Mouse (Mus musculus) CH12.LX (cell line): Measurements from ENCODE around the gene Slco4c1. TPM values are rescaled to one million over a fixed set of nuclear protein-coding genes. Genes with fewer than 3 reads are reported as not detected.

Experiments used
- DNase-seq: peaks from one replicate; pipeline ENCODE4 v3.0.0-alpha.2; 2013; ENCODE audit errors: extremely low read depth
- H3K27ac ChIP-seq: 2 replicates; pipeline ENCODE4 v1.5.1; 2012; ENCODE audit warnings: low read depth, mild to moderate bottlenecking, control low read depth, moderate library complexity; ENCODE audit not compliant: insufficient read depth
- H3K27me3 ChIP-seq: replicated peaks from 2 replicates; pipeline ENCODE3; 2012; ENCODE audit warnings: inconsistent platforms
- H3K36me3 ChIP-seq, 2 experiments: replicated peaks in 1 of 2; 2 replicates each; pipeline versions ENCODE3 to v1.6.1; 2012; ENCODE audit warnings: inconsistent platforms in 1 of 2, low read length in 1 of 2, mild to moderate bottlenecking in 1 of 2, mixed read lengths in 1 of 2, moderate library complexity in 1 of 2; ENCODE audit not compliant: control insufficient read depth in 1 of 2, insufficient read depth in 1 of 2
- H3K4me1 ChIP-seq, 2 experiments: 2 replicates each; pipeline ENCODE4 v1.6.1; 2012; ENCODE audit warnings: inconsistent platforms in 1 of 2, moderate library complexity in 1 of 2; ENCODE audit not compliant: insufficient read depth in 2 of 2, control insufficient read depth in 1 of 2
- H3K4me2 ChIP-seq: 2 replicates; pipeline ENCODE4 v1.6.1; 2012; ENCODE audit warnings: low read depth, mild to moderate bottlenecking, control low read depth; ENCODE audit not compliant: poor library complexity, insufficient read depth, severe bottlenecking
- H3K4me3 ChIP-seq, 3 experiments: fragments of 150-350 bp in 1 of 3; sonication (generic) in 1 of 3; replicated peaks in 1 of 3; 2 replicates each; pipeline versions ENCODE3 to v1.5.1; 2011 to 2012; ENCODE audit warnings: low read depth in 2 of 3, low read length in 2 of 3, mild to moderate bottlenecking in 2 of 3, moderate library complexity in 2 of 3, control low read depth in 1 of 3, improper control_type of control experiment in 1 of 3, inconsistent platforms in 1 of 3, mixed read lengths in 1 of 3; ENCODE audit not compliant: poor library complexity in 1 of 3
- H3K79me2 ChIP-seq: replicated peaks from 2 replicates; pipeline ENCODE4 v1.6.1; 2012; ENCODE audit warnings: mild to moderate bottlenecking, moderate library complexity; ENCODE audit not compliant: control insufficient read depth, poor library complexity, insufficient read depth, severe bottlenecking; ENCODE audit errors: extremely low read depth
- H3K9ac ChIP-seq: 2 replicates; pipeline ENCODE4 v1.6.1; 2012; ENCODE audit warnings: low read depth, mild to moderate bottlenecking, control low read depth, moderate library complexity; ENCODE audit not compliant: insufficient read depth
- H3K9me3 ChIP-seq: replicated peaks from 2 replicates; pipeline ENCODE3; 2012; ENCODE audit warnings: low read length, inconsistent platforms, mixed read lengths
- CHD1 ChIP-seq: IDR thresholded peaks from 2 replicates; pipeline ENCODE4 v1.6.1; 2012; ENCODE audit warnings: low read depth, low read length, improper control_type of control experiment, inconsistent platforms
- CHD2 ChIP-seq: IDR thresholded peaks from 2 replicates; pipeline ENCODE4 v1.6.1; 2011; ENCODE audit warnings: low read length, improper control_type of control experiment
- E2F4 ChIP-seq: IDR thresholded peaks from 2 replicates; pipeline ENCODE4 v1.6.1; 2011; ENCODE audit warnings: low read depth, low read length, improper control_type of control experiment; ENCODE audit not compliant: insufficient replicate concordance
- IRF4 ChIP-seq: IDR thresholded peaks from 2 replicates; pipeline ENCODE4 v1.6.1; 2014; ENCODE audit warnings: low read depth, mild to moderate bottlenecking, inconsistent platforms, low read length, improper control_type of control experiment
- JUND ChIP-seq: conservative IDR thresholded peaks from 2 replicates; pipeline ENCODE4 v1.6.1; 2011; ENCODE audit warnings: low read depth, low read length, improper control_type of control experiment
- KAT2A ChIP-seq: IDR thresholded peaks from 2 replicates; pipeline ENCODE4 v1.6.1; 2012; ENCODE audit warnings: low read length, improper control_type of control experiment, inconsistent platforms; ENCODE audit not compliant: insufficient replicate concordance
- MAFK ChIP-seq: IDR thresholded peaks from 2 replicates; pipeline ENCODE4 v1.6.1; 2011; ENCODE audit warnings: low read length, improper control_type of control experiment; ENCODE audit not compliant: insufficient replicate concordance
- MAZ ChIP-seq: IDR thresholded peaks from 2 replicates; pipeline ENCODE4 v1.6.1; 2012; ENCODE audit warnings: low read depth, mild to moderate bottlenecking, inconsistent platforms, low read length, improper control_type of control experiment, moderate library complexity
- MEF2A ChIP-seq: IDR thresholded peaks from 2 replicates; pipeline ENCODE4 v1.6.1; 2014; ENCODE audit warnings: low read depth, mild to moderate bottlenecking, inconsistent platforms, low read length, improper control_type of control experiment, borderline replicate concordance
- MXI1 ChIP-seq: IDR thresholded peaks from 2 replicates; pipeline ENCODE4 v1.6.1; 2011; ENCODE audit warnings: mild to moderate bottlenecking, low read depth, low read length, improper control_type of control experiment
- MYC ChIP-seq: IDR thresholded peaks from 2 replicates; pipeline ENCODE4 v1.6.1; 2011; ENCODE audit warnings: low read depth, mild to moderate bottlenecking, improper control_type of control experiment, low read length
- NELFE ChIP-seq: IDR thresholded peaks from 2 replicates; pipeline ENCODE4 v1.6.1; 2011; ENCODE audit warnings: low read depth, low read length, improper control_type of control experiment
- PAX5 ChIP-seq: IDR thresholded peaks from 2 replicates; pipeline ENCODE4 v1.6.1; 2012; ENCODE audit warnings: low read length, inconsistent platforms, mixed read lengths
- POLR2A ChIP-seq: IDR thresholded peaks from 2 replicates; pipeline ENCODE4 v1.6.1; 2011; ENCODE audit warnings: low read depth, mild to moderate bottlenecking, improper control_type of control experiment, low read length
- POLR2AphosphoS2 ChIP-seq: IDR thresholded peaks from 2 replicates; pipeline ENCODE4 v1.6.1; 2011; ENCODE audit warnings: low read depth, low read length, improper control_type of control experiment
- SIN3A ChIP-seq: IDR thresholded peaks from 2 replicates; pipeline ENCODE4 v1.6.1; 2012; ENCODE audit warnings: low read length, improper control_type of control experiment, inconsistent platforms
- SMC3 ChIP-seq: IDR thresholded peaks from 2 replicates; pipeline ENCODE4 v1.6.1; 2011; ENCODE audit warnings: low read depth, low read length, improper control_type of control experiment
- USF1 ChIP-seq: IDR thresholded peaks from 2 replicates; pipeline ENCODE4 v1.6.1; 2014; ENCODE audit warnings: low read depth, mild to moderate bottlenecking, inconsistent platforms, low read length, improper control_type of control experiment
- ZC3H11A ChIP-seq: IDR thresholded peaks from 2 replicates; pipeline ENCODE4 v1.6.1; 2012; ENCODE audit warnings: low read depth, mild to moderate bottlenecking, inconsistent platforms, low read length, improper control_type of control experiment
- ZMIZ1 ChIP-seq: IDR thresholded peaks from 2 replicates; pipeline ENCODE4 v1.6.1; 2012; ENCODE audit warnings: low read depth, mild to moderate bottlenecking, inconsistent platforms, low read length, improper control_type of control experiment
- ZNF384 ChIP-seq: IDR thresholded peaks from 2 replicates; pipeline ENCODE4 v1.6.1; 2012; ENCODE audit warnings: low read depth, low read length, improper control_type of control experiment, inconsistent platforms
- dilution Hi-C: fragments of 300-500 bp; cut with MboI; formaldehyde crosslinking; loops from 2 replicates; pipeline ENCODE4 v1.14.3; 2020; ENCODE audit warnings: low sequenced_read_pairs; ENCODE audit not compliant: extremely low pct_unique_long_range_greater_than_20kb, extremely low pct_ligation_motif_present
- in situ Hi-C: fragments of 300-500 bp; cut with MboI; formaldehyde crosslinking; loops from 3 replicates; pipeline ENCODE4 v1.14.3; 2019; ENCODE audit warnings: low sequenced_read_pairs, low pct_ligation_motif_present, low pct_unique_long_range_greater_than_20kb, mixed read lengths
- polyA plus RNA-seq: library from polyadenylated mRNA; unstranded; fragments of >175 nt; gene quantifications from 2 replicates; pipeline ENCODE4 v1.2.1, GENCODE M21; 2012; ENCODE audit warnings: low read depth; ENCODE audit not compliant: insufficient read length
- total RNA-seq, 2 experiments: library from RNA; depleted of rRNA; stranded (reverse); fragments of 300-350 nt in 1 of 2; fragments of >200 nt in 1 of 2; gene quantifications; 2 replicates each; pipeline ENCODE4 v1.2.3; 2012 to 2014

Gene Slco4c1
- total and polyA plus RNA-seq, 3 experiments: not detected

GRCm38 (mm10) chr1:96794690-96795089 lies 77.3 kb downstream of the Slco4c1 start:
- dilution Hi-C loops (no loop called here), in situ Hi-C loops (no loop called here)
- Histone ChIP-seq H3K4me3 (no peak overlapping the region), H3K79me2 (no peaks in the 10 kb centered on the region), H3K27me3 (no peaks in the 10 kb centered on the region), H3K36me3 (no peaks in the 10 kb centered on the region), H3K4me2 (no peak overlapping the region), H3K4me1 (peaks cover 0 to 6% of the 10 kb centered on the region in 2 experiments; a peak in 2 of 4 replicates), H3K9ac (no peak overlapping the region), H3K9me3 (no peaks in the 10 kb centered on the region), H3K27ac (no peak overlapping the region)
- DNase-seq: no peak
- TF ChIP-seq POLR2AphosphoS2: no peak
- no peak for TF ChIP-seq SIN3A
- no peak for TF ChIP-seq MEF2A
- TF ChIP-seq MYC: no peak
- no peak for TF ChIP-seq MXI1
- TF ChIP-seq IRF4: no peak
- TF ChIP-seq SMC3: no peak
- TF ChIP-seq NELFE: no peak
- TF ChIP-seq POLR2A: no peak
- TF ChIP-seq MAFK: no peak
- no peak for TF ChIP-seq E2F4
- no peak for TF ChIP-seq MAZ
- no peak for TF ChIP-seq PAX5
- TF ChIP-seq ZC3H11A: no peak
- no peak for TF ChIP-seq ZMIZ1
- TF ChIP-seq KAT2A: no peak
- TF ChIP-seq USF1: no peak
- no peak for TF ChIP-seq JUND

GRCm38 (mm10) chr1:96794290-96794689 lies 77.7 kb downstream of the Slco4c1 start:
- no peak for TF ChIP-seq ZNF384
- no peak for TF ChIP-seq NELFE
- no peak for TF ChIP-seq MYC
- no peak for TF ChIP-seq ZMIZ1
- no peak for TF ChIP-seq CHD2
- TF ChIP-seq POLR2A: no peak
- TF ChIP-seq KAT2A: no peak
- no peak for TF ChIP-seq CHD1
- Histone ChIP-seq H3K4me3 (no peak overlapping the region), H3K36me3 (no peaks in the 10 kb centered on the region), H3K9me3 (no peaks in the 10 kb centered on the region), H3K27me3 (no peaks in the 10 kb centered on the region), H3K4me1 (peaks cover 0 to 4% of the 10 kb centered on the region in 2 experiments; a peak in 1 of 4 replicates), H3K27ac (no peak overlapping the region), H3K9ac (no peak overlapping the region), H3K4me2 (no peak overlapping the region), H3K79me2 (no peaks in the 10 kb centered on the region)
- in situ Hi-C loops: no loop called here
- dilution Hi-C loops: no loop called here
- no peak for DNase-seq
